Mouse (Mus musculus): Measurements from ENCODE around the gene Hist2h3c2.
"Not testable (repeated sequence)": the region's sequence is repeated elsewhere in the genome, so short reads cannot be mapped to it uniquely, and the experiment has no call there.

The Hist2h3c2 gene

DNA sequence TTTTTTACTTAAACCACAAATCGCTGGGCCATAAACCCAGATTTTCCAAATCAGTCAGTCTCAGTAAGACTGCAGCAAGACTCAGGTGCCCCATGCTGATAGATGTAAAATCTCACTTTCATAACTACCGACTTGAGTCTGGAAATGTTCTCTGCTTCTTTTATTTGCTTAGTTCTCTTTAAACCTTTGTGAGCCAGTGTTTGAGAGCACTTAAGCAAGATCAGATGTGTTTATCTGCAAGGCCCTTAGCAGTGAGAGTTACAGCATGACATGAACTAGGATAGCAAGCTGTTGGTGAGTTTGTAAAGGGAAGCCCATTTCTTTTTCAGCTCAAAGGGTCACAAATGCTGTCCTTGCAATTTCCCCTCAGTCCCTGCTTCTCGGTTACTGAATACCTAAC lies 18.3 kb upstream of the Hist2h3c2 start:
- no peak for DNase-seq

DNA sequence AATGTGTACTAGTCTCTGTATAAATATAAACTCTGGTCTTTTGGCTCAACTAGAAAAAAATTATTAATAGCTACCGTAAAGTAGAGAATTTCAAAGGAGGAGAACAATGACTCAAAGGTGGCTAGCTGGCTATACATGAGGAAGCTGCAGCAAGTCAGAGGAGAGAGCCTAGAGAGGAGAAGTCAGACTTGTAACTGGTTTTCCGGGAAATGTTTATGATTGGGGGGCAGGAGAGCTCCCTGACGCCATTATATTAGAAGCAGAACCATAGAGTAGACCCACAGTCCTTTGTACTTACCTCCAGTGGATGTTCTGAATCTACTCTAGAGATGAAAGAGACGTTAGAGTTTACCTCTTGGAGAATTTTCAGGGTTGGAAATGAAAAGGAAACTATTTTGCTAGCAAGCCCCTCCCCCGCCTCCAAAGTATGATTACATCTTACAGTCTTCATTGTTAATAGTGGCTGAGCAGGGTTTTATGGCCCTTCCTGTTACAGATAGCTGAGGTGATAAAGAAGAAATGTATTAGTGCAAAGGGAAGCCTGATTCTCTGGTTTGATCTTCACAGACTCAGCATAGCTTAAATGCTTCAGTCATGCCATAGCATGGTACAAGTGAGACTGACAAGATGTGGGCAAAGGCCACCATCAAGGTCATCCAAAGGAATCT lies 17.1 kb upstream of the Hist2h3c2 start:
- no peak for DNase-seq

DNA sequence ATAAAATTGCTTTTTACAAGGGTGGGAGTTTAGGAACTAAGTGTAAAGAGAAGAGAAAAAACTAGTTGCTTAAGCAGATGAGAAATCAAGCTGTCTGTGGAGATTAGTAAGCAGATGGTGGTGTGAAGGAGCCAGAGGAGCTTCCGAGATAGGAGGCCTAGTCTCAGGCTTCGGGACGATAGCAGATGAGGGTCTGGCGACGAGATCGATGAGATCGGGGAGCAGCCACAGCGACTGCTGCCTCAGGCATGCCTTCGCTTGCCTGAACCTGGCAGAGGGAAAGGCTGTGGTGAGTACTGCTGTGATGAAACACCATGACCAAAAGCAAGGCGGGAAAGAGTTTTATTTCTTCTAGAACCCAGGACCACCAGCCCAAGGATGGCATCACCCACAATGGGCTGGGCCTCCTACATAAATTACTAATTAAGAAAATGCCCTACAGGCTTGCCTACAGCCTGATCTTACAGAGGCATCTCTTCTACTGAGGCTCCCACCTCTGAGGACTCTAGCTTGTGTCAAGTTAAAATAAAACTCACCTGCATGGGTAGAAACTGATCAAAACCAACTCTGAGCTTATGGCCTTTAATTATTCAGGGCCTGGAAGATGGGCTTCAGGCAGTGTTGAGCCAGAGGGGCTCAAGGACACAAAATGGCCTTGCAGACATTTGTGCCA lies 15.9 kb upstream of the Hist2h3c2 start:
- no peak for DNase-seq

DNA sequence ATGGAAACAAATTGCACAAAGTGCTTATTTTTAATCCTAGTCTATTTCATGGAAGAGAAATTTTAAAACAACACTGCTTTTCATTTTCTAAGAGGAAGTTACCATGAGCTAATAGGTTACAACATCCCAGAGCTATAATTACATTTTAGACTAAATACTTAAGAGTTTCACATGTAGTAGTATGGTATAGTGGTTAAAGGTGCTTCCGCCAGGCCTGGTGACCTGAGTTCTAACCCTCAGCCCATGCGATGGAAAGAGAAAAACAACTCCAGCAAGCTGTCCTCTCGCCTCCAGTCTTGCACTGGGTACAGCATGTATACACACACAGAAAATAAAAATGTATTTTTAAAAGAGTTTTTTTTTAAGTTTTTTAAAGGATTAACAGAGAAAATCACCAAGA lies 12.9 kb upstream of the Hist2h3c2 start:
- no peak for DNase-seq

DNA sequence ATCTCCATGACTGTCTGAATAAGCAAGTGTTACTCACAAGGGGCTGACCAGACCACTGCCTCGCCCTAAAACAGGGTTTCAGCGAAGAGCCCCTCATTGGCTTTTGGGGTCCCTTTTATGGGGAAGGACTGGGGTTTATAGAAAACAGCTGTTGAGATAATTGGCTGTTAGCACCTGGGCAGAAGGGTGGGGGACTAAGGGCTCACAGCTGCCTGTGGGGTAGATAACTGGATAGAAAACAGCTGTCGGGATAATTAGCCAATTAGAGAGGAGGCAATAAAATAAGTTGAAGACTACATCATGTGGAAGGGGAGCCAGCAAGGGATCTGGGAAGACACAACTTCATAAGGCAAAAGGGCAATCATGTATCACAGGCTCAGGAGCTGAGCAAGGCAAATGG lies 12.0 kb upstream of the Hist2h3c2 start:
- no peak for DNase-seq

DNA sequence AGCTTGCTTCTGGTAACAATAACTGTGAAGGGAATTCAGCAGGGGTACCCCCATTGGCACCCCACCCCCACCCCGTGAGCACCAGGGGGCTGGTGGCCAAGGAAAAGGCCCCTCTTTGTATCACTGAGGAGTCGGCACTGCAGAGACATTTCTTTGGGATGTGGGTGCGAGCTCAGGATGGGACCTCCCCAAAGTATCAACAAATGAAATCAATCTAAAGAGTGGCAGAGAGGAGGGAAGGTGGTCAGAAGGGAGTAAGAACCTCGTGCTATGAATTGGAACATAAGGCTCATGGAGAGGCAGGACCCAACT lies 10.1 kb upstream of the Hist2h3c2 start:
- DNase-seq, result no peak

DNA sequence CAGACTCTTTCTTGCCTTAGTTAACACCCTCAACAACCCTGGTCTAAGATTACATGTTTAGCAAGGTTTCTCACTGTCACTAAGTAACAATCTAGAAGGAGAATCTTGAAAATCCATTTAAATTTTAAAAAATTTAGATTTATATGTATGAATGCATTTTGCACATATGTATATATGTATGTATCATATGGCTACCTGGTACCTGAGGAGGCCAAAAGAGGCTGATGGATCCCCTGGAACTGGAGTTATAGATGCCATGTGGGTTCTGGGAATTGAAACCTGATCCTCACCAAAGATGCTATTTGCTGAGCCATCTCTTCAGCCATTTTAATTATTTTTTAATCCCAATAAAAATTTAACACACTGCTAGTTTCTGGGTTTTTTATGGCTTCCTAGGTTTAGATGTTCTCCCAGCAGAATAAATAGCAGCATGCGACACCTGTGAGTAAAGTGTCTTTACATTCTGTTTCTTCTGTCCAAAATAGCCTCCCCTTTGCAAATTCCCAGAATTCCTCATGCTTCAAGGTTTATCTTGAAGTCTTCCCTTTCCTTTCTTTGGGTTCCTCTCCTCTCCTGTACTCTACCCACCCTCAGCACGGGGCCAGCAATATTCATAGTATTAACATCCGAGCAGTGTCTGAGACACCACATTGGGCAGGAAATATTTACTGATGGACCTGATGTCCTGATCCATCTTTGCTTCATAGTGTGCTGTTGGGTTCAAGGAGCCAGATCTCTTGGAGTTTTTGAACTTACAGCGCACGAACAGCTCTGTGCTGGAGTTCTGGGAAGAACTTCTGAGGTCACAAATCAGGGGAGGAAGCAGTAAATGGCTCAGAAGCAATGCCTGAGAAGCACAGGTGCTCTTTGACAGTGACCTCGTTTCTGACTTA lies 9.5 kb upstream of the Hist2h3c2 start:
- DNase-seq, result no peak

DNA sequence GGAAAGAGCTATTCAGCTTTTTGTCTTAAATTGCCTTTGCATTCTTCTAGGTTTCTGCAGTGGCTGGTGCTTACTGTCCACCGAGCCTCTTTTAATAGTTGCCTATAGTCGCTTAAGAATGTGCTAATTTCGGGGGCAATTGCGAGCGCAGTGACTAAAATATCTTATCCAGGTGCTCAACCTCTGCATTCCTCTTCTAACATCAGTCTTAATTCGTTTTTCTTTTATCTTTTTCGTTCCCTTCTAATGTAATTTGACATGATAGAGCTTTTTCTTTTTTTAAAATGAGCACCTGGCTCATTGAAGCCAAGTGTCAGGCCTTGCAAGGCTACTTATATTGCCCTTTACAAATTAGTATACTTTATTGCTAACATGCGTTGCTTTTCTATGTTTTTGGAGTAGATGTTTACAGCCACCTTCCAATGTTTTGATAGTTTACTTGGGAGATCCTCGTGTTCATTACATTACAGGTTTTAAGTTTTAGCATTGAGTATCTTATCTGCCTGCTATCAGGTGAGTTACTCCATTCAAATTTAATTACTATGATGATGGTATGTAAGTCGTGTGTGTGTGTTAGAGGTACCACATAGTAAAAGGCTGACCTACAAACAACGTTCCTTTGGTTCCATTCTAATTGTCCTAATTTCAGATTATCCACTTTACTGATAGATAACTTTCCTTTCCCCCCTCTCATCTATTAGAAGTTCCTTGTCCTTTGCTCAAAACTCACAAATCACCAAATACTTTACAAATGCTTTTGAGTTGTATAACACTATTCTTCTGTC lies 8.6 kb upstream of the Hist2h3c2 start:
- DNase-seq, result no peak

DNA sequence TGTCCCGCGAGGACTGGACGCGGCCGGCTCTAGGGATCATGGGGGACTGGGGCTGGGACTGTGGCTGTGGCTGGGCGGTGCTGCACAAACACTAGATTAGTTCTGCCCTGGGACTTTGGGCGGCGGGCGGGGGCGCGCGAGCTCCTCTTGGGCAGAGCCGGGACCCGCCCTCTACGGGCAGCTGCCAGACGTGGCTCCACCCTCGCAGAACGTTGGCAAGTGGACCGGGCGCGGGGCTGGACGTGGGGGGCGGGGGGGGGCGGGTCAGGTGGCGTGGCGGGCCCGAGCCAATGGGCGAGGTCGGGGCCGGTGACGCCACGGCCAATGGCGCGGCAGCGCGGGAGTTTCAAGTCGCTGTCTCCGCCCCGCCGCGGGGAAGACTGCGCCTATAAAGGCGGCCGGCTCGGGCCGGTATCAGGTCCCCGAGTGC lies 7.5 kb upstream of the Hist2h3c2 start, which contains the start of gene Hist2h3c1:
Gene Hist2h3c1 (plus strand): TSS at position 259 of the 430 bp plus-strand sequence.
- not testable (repeated sequence) for DNase-seq

DNA sequence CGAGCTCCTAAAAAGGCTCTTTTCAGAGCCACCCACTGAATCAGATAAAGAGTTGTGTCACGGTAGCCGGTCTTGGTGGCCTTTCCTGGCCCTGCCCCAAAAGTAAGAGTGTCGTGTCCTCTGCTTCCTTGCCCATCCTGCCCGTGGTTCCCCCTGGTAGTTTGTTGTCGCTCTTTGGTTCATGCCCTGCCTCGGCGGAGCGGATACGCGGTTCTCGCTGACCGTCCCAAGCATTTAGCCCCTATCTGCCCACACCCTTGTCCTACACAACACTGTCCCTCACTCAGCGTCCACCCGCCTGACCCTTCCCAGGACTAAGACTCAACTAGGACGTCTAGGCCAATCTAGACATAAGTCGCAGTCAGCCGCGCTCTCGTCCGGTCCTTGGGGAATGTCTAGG lies 7.1 kb upstream of the Hist2h3c2 start:
- not testable (repeated sequence) for DNase-seq

DNA sequence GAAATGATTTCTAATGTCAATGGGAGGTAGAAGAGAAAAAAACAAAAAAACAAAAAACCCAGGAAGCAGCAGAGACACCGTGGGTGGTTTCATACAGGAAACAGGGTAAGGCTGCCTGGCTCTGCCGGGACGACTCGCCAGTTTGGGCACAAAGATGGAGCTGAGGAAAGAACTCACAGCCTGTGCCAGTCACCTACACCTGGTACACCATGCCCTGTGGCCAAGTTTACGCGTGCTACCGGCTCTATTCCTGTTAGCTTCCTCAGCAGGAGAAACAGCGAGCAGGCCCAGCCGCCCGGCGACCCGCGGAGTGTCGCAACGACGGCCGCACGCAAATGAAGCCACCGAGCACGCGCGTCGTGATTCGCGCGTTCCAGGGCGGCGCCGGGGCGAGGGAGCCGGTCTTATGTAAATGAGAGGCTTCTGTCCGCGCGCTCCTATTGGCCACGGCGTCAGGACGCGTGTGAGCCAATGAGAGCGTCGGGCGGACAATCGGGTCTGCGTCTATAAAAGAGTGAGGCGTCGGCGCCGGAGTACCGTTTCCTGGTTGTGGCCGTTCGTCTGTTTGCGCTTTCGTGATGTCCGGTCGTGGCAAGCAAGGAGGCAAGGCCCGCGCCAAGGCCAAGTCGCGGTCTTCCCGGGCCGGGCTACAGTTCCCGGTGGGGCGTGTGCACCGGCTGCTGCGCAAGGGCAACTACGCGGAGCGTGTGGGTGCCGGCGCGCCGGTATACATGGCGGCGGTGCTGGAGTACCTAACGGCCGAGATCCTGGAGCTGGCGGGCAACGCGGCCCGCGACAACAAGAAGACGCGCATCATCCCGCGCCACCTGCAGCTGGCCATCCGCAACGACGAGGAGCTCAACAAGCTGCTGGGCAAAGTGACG lies 6.3 kb upstream of the Hist2h3c2 start, which contains the start of gene Hist2h2aa1:
Gene Hist2h2aa1 (plus strand): TSS at position 495 of the 884 bp plus-strand sequence.
- DNase-seq, result peak; percentile 90

DNA sequence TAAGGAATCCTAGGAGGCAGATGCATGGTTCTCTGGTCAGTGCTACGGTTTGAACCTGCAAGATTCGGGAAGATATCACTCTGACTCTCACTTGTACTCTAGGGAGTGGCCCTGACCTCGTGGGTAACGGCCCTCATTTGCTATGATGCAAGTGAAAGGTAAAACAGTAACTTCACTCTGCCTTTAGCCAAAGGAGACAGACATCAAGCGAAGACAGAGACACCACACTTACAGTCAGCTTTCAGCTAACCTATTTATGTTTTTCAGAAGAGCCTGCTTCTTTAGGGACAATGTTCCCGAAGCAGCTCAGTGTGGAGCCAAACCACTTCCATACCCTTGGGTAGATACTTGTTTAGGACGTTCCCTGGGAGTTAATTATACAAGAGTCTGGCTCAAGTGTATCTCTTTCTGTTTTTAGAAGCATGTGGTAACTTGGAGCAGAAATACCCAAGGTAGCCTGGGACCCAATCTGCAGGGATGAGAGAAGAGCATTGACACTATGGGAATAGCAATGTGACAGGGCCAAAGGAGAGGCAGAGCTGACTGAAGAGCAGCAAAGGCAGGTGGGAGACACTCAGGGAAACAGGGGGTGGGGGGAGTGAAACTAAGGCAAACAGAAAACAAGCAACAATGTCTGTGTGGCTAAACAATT lies 5.1 kb upstream of the Hist2h3c2 start:
- peak; percentile 41 for DNase-seq

DNA sequence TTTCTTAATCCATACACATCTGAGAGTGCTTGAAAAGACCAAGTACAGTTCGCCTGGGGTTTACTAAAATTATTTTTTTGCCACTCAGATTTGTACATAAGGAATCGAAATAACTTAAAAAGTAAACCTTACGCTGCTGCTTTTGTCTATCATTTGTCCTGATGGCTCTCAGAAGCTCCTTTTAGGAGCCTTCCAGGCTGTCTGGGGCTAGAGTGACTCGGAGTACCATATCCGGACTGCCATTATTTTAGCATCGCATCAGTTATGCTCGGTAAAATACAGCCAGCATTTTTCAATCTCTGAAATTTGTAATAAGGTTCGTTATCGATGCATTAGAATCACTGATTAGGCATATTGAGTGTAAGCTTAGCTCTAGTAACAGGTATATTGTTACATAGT lies 1.9 kb upstream of the Hist2h3c2 start:
- no peak for DNase-seq

DNA sequence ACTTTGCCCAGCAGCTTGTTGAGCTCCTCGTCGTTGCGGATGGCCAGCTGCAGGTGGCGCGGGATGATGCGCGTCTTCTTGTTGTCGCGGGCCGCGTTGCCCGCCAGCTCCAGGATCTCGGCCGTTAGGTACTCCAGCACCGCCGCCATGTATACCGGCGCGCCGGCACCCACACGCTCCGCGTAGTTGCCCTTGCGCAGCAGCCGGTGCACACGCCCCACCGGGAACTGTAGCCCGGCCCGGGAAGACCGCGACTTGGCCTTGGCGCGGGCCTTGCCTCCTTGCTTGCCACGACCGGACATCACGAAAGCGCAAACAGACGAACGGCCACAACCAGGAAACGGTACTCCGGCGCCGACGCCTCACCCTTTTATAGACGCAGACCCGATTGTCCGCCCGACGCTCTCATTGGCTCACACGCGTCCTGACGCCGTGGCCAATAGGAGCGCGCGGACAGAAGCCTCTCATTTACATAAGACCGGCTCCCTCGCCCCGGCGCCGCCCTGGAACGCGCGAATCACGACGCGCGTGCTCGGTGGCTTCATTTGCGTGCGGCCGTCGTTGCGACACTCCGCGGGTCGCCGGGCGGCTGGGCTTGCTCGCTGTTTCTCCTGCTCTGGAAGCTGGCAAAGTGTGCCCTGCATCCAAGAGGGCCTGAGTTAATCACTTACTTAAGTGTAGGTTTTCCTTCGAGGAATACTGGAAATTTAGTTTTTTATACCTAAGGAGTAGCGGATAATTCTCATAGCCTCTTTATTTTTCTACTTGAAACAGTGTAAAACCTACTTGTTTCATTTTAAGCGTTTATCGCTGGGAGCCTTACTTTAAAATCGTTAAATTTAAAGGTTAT lies 1.2 kb upstream of the Hist2h3c2 start, which contains the start of gene Hist2h2aa2:
Gene Hist2h2aa2 (minus strand): TSS at position 328 of the 850 bp plus-strand sequence.
- peak; percentile 95 for DNase-seq

DNA sequence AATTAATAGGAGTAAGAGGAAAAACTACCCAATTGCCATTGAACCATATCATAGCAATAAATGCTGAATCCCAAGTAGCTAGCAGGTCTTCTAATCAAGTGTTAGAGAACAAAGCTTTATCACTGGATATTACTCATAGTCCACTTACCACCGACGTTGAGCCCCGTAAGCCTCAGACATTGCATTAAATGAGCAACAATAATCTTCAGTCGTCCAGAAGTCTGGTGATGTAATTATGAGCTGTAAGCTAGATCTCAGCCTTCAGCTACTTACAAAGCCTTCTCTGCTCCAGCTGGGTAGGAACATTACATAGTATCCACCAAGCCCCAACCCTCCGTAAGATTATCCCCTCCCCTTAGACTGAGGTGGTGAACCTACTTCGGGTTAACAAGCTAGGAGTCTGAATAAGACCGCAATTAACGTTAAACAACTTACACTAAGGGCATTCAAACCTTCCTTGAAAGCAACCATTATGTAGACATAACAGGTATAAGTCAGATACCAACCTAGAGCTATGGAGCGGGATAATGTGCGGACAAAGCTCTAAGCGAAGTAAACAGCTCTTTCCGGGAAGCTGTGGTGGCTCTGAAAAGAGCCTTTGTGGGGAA lies 919 bp downstream of the Hist2h3c2 start:
- DNase-seq, result no peak

DNA sequence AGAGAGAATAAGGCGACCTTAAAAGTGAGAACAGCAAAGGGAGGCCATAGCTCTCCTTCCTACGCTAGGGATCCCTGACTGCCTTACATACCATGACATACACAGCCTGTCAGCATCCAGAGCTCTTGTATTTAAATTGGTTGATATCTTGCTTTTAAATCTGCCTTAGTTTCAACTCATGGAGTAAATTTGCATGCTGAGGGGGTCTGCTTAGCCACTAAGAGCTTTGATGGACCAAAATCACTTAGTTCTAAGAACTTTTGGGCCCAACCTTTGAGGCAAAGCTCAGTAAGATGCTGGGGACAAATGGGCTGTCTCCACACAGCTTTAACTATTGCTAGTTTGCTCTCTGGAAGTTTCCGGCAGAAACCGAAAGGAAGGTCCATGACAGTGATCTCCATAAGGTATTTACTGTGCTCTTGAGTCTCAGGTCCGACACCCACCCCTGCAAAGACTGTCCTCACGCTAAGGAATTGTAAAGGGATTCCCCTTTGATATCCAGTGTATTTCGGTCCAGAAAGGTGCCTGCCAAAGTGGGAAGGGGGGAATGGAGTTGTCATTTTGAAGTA lies 1.5 kb downstream of the Hist2h3c2 start:
- DNase-seq, result no peak

DNA sequence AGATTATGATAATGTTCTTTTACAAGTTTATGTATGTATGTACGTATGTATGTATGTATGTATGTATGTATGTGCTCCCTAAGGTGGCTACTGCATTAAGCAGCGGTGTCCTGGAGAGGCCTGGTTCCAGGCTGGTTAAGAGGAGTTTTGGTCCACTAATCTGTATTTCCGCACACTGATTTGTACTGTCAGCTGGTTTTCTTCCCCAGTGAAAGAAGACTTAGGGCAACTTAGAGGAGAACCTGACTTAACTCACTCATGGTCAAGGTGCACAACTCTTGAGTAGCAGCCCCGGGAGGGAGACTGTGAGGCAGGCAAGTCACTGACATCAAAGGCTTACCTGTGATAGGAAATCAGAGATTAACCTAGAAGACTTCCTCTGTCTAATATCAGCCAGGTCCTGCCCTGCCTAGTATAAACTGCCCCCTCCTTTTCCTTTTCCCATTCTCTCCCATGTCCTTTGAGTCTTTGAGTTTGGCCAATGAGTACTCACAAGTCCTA lies 2.0 kb downstream of the Hist2h3c2 start:
- DNase-seq, result no peak

DNA sequence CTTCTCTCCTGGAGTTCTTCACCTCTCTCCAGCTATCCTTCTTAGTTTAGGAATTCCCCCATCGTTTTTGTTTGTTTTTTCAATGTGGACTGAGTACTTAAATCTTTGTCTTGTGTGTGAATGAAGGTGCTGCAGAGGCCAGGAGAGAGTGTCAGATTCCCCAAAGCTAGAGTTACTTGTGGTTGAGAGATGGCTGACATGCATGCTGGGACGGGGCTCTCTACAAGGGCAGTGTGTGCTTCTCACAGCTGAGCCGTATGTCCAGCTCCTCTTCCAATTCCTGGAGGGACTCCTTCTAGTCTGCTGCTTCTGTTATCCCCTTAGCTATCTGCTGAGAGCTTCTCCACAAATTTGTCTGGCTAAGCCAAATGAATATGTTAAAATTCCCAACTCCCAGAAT lies 3.1 kb downstream of the Hist2h3c2 start:
- no peak for DNase-seq

DNA sequence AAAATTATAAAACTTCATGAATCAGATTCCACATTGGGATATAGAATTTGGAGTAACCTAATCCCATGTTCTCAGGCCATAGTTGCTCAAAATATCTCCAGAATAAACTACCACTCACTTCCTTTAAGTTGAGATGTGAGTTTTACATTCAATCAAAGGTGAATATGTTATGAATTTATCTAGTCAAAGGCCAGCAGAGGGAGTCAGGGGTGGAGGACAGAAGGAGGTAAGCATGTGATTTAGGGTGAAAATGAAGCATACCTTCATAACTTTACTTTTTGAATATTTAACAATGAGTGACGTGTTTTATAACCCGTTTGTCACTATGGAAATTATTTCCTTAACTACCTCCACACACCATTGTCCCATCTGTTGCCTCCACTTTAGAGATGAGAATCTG lies 4.0 kb downstream of the Hist2h3c2 start:
- no peak for DNase-seq
